Mouse (Mus musculus) small intestine, adult 2 months (tissue): Measurements from ENCODE around the gene Glrx5. TPM values are rescaled to one million over a fixed set of nuclear protein-coding genes. Genes with fewer than 3 reads are reported as not detected.
A peak's percentile ranks its signal among the peaks of the same experiment; 100 is the strongest.

Source experiments
- H3K27ac ChIP-seq: fragments of 200-500 bp; 2 replicates; pipeline ENCODE4 v1.5.1; 2012; ENCODE audit warnings: low read depth, low read length, control low read depth, inconsistent platforms; ENCODE audit not compliant: insufficient read depth
- H3K27me3 ChIP-seq: fragments of 200-500 bp; 2 replicates; pipeline ENCODE4 v1.6.1; 2012; ENCODE audit warnings: mild to moderate bottlenecking, moderate library complexity, low read length, inconsistent platforms; ENCODE audit not compliant: control insufficient read depth, insufficient read depth
- H3K36me3 ChIP-seq: fragments of 200-500 bp; 2 replicates; pipeline ENCODE4 v1.6.1; 2012; ENCODE audit warnings: mild to moderate bottlenecking, low read length, control low read depth, inconsistent platforms; ENCODE audit not compliant: control insufficient read depth, insufficient read depth
- H3K4me1 ChIP-seq: fragments of 200-500 bp; 2 replicates; pipeline ENCODE4 v1.6.1; 2012; ENCODE audit warnings: low read length, inconsistent platforms, mixed read lengths; ENCODE audit not compliant: control insufficient read depth, insufficient read depth, insufficient read length
- H3K4me3 ChIP-seq: fragments of 200-500 bp; 2 replicates; pipeline ENCODE4 v1.5.1; 2012; ENCODE audit warnings: low read depth, mild to moderate bottlenecking, control low read depth, inconsistent platforms, low read length, moderate library complexity
- CTCF ChIP-seq: fragments of 200-500 bp; IDR thresholded peaks from 2 replicates; pipeline ENCODE4 v1.5.1; 2012; ENCODE audit warnings: low read depth, mild to moderate bottlenecking, control low read depth, inconsistent platforms, low read length, moderate library complexity, mixed read lengths; ENCODE audit not compliant: insufficient replicate concordance, insufficient read length; ENCODE audit errors: extremely low read depth
- POLR2A ChIP-seq: fragments of 200-500 bp; IDR thresholded peaks from 2 replicates; pipeline ENCODE4 v1.6.1; 2012; ENCODE audit warnings: low read depth, mild to moderate bottlenecking, control low read depth, inconsistent platforms, low read length, moderate library complexity
- WGBS: fragments of 180-500 bp; shearing (Covaris S2); methylation state at CpG from one replicate; pipeline ENCODE4 v1.1.7; 2018; 5-methylcytosine and 5-hydroxymethylcytosine counted together
- polyA plus RNA-seq: library from polyadenylated mRNA; depleted of rRNA; stranded (reverse); fragments of >200 nt; gene quantifications from 2 replicates; pipeline ENCODE4 v1.2.3, GENCODE M21; 2012

Gene Glrx5
- polyA plus RNA-seq, 1 experiment = 82.0 TPM

DNA sequence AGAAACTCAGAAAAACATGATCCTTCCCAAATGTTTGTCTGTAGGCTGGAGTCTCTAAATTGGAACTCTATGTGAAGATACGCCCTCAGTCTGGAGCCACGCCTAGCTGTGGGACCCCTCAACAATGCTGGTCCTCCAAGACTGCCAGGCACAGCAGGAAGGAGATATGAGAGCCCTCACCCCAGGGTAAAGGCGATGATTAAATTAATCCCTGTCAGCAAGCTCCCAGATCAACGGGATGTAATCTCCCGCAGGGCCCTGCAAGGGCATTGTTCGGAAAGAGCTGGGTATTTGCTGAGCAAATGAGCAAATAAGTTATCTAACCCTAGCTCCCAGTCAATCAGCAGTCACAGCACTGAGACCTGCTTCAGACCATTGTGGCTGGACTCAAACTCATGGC is 33.9 kb upstream of the Glrx5 start:
- Histone ChIP-seq H3K4me1 (peaks cover 47% of the 10 kb centered on the region), H3K27ac (no peak overlapping the region), H3K27me3 (no peaks in the 10 kb centered on the region), H3K4me3 (no peak overlapping the region), H3K36me3 (no peaks in the 10 kb centered on the region)
- 92% methylated on average over 6 of the region's 6 CpGs for WGBS
- TF ChIP-seq CTCF (no peak), POLR2A (no peak)

DNA sequence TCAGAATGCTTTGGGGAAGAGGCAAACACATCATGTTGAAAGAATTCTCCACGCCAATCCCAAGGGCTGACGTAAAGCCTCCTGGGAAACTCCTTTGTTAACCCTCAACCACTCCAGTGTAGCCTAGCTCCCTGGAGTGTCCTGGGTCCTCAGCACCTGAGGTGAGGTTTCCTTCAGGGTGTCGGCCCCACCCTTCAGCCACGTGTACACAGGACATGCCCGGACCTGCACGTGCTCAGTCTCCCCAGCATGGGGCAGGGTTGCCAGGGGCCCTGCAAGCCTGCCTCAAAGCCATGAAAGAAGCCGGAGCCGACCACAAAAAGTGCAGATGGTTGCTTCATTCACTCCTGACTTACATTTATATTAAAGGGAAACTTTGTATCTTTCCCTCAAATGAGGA is 33.3 kb upstream of the Glrx5 start:
- peaks cover 47% of the 10 kb centered on the region for H3K4me1 ChIP-seq
- no peaks in the 10 kb centered on the region for H3K27me3 ChIP-seq
- H3K36me3 ChIP-seq = no peaks in the 10 kb centered on the region
- WGBS = 48% methylated on average over 8 of the region's 8 CpGs
- no peak for TF ChIP-seq CTCF
- no peak for TF ChIP-seq POLR2A
- H3K27ac ChIP-seq = no peak overlapping the region
- H3K4me3 ChIP-seq = no peak overlapping the region

DNA sequence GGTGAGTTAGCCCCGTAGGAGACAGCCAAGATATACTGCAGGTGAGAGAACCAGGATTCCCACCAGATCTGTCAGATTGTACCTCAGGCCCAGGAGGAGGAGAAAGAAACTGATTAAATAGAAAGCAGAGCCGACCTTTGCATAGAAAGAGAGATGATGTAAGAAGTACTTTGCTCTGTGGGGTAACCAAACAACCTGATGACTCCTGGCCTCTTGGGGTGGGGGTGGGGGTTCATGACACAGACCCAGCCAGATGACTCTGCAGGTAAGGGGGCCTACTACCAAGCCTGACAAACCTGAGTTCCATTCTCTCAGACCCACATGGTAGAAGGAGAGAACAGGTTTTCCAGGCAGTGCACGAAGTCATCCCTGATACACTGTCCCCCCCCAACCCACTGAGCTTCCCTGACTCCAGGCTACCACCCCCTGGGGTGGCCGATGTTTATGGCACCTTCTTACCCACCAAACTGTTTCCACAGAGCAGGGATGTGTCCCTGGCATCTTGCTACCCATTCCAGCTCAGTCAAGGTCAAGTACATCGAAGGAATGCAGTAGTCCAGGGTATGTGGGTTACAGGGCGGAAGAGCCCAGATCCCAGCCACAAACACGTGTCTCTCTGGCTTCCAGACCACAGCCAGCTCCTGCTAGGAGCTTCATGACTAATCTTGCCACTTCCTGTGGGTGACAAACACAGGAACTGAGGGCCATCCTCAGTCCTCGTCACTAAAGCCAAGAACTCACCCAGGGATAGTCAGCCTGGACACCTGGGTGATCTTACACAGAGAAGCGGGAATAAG is 31.8 kb upstream of the Glrx5 start:
- Histone ChIP-seq H3K36me3 (no peaks in the 10 kb centered on the region), H3K4me1 (peaks cover 53% of the 10 kb centered on the region), H3K4me3 (no peak overlapping the region), H3K27me3 (no peaks in the 10 kb centered on the region), H3K27ac (peak overlapping the region; percentile 69)
- no peak for TF ChIP-seq CTCF
- TF ChIP-seq POLR2A = no peak
- 56% methylated on average over 9 of the region's 9 CpGs for WGBS

DNA sequence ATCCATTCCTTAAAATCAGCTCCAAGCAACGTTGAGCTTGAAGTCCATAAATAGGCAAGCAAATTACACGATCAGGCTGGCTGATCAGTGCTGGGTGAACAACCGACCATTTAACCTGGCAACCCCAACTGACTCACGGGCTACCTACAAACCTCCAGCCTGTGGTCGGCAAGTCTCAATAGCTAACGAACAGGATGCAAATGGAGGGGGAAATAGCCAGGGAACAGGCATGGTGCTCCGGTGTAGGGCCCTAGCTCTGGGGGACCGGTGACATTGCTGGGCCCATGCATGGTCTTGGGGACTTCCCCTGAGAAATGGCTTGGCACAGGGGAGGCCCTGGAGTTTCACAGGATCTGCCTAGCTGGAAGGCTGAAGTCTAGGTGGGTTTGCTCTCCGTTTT is 31.2 kb upstream of the Glrx5 start:
- no peak overlapping the region for H3K4me3 ChIP-seq
- H3K27ac ChIP-seq = no peak overlapping the region
- H3K4me1 ChIP-seq = peaks cover 52% of the 10 kb centered on the region
- 82% methylated on average over 9 of the region's 9 CpGs for WGBS
- H3K27me3 ChIP-seq = no peaks in the 10 kb centered on the region
- TF ChIP-seq CTCF (no peak), POLR2A (no peak)
- H3K36me3 ChIP-seq = no peaks in the 10 kb centered on the region

DNA sequence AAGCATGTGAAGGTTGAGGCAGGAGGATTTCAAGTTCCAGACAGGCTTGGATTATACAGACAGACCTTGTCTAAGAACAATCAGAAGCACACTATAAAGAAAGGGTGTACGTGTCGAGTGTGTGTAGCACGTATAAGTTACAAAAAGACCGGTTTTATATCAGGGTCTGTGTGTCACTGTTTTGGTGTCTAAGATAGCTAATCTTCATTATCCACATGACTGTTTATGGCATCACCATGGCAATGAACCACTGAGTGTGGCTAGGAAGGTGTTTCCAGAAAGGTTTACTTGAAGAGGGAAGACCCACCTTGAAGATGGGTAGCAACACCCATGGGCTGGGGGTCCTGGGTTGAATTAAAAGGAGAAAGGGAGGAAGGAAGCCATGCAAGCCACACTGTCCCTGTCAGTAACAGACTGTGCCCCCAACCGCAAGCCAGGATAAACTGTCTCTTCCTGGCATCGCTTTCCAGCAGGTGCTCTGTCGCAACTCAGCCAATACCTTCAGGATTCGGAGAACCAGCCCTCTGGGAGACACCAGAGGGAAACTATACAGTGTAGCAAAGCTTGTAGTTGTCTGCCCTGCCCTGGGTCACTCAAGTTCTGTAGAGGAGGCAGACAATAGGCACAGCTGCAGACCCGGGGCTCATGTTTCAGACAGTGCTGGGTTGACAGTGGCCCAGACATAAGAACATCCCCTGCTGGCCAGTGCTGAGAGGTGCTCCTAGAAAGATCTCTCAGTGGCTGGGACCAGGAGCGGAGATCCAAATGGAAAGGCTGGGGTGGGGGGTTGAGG is 30.0 kb upstream of the Glrx5 start:
- no peak overlapping the region for H3K4me3 ChIP-seq
- no peak for TF ChIP-seq POLR2A
- TF ChIP-seq CTCF = no peak
- no peaks in the 10 kb centered on the region for H3K27me3 ChIP-seq
- H3K27ac ChIP-seq = no peak overlapping the region
- peaks cover 44% of the 10 kb centered on the region for H3K4me1 ChIP-seq
- 87% methylated on average over 10 of the region's 10 CpGs for WGBS
- no peaks in the 10 kb centered on the region for H3K36me3 ChIP-seq

DNA sequence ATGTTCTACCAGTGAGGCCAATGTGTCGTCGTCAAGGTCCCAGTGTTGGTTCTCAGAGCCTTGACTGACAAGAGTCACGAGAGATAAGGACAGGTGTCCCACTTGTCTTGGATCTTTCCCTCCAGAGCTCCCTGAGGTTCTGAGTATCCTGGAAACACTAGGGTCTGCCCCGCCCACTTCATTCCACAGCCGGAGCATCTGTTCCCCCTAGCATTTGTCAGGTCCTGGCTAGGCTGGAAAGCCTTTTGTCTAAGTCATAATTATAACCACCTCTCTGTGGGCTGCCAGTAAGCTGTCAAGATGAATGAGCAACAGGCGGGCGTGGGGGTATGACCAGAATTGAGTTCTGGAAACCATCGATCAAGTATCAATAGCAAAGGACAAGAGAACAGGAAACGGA is 29.3 kb upstream of the Glrx5 start:
- no peaks in the 10 kb centered on the region for H3K36me3 ChIP-seq
- 70% methylated on average over 9 of the region's 9 CpGs for WGBS
- no peak overlapping the region for H3K4me3 ChIP-seq
- no peaks in the 10 kb centered on the region for H3K27me3 ChIP-seq
- peaks cover 38% of the 10 kb centered on the region for H3K4me1 ChIP-seq
- no peak overlapping the region for H3K27ac ChIP-seq
- no peak for TF ChIP-seq CTCF
- TF ChIP-seq POLR2A = no peak

DNA sequence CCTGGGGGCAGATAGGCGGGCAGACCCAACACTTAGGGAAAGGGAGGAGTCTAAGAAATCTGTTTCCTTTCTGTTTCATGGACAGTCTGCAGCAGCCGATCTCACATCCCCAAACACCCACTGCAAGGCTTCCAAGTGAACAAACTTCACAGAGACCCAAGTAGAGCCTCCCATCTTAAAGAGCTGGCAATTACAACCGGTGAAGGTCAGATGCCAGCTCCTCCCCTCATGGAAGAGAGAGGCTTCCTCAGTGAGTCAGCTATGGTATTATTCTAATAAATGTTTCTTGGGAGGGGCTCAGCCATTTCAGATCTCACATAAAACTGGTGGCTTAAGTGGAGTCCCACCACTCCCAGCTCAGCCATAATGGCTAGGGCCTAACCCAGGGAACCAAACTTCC is 28.8 kb upstream of the Glrx5 start:
- TF ChIP-seq POLR2A (no peak), CTCF (no peak)
- WGBS = 66% methylated on average over 3 of the region's 3 CpGs
- peaks cover 39% of the 10 kb centered on the region for H3K4me1 ChIP-seq
- H3K36me3 ChIP-seq = no peaks in the 10 kb centered on the region
- no peaks in the 10 kb centered on the region for H3K27me3 ChIP-seq
- no peak overlapping the region for H3K27ac ChIP-seq
- H3K4me3 ChIP-seq = no peak overlapping the region
